Mouse (Mus musculus): ENCODE measurements around the gene Erich3.

Gene Erich3

GRCm38 (mm10) chr3:154682570-154682969 is 18.9 kb downstream of the Erich3 start:
- no peak for DNase-seq

- DNase-seq, result no peak
Observed at GRCm38 (mm10) chr3:154683667-154684066, 20.0 kb downstream of the Erich3 start.

GRCm38 (mm10) chr3:154690260-154690659 is 26.6 kb downstream of the Erich3 start:
- DNase-seq, result no peak

- DNase-seq, result peak; percentile 87
Observed at GRCm38 (mm10) chr3:154691897-154692571, 28.4 kb downstream of the Erich3 start.

- no peak for DNase-seq
Observed at GRCm38 (mm10) chr3:154692572-154692922, 28.9 kb downstream of the Erich3 start.

- no peak for DNase-seq
Observed at GRCm38 (mm10) chr3:154693902-154694301, 30.2 kb downstream of the Erich3 start.

- no peak for DNase-seq
Observed at GRCm38 (mm10) chr3:154696611-154697010, 33.0 kb downstream of the Erich3 start.

- DNase-seq, result no peak
Observed at GRCm38 (mm10) chr3:154698907-154699306, 35.2 kb downstream of the Erich3 start.

GRCm38 (mm10) chr3:154700296-154700695 is 36.6 kb downstream of the Erich3 start:
- DNase-seq, result no peak

- no peak for DNase-seq
Observed at GRCm38 (mm10) chr3:154700735-154701134, 37.1 kb downstream of the Erich3 start.

- DNase-seq, result no peak
Observed at GRCm38 (mm10) chr3:154704755-154705154, 41.1 kb downstream of the Erich3 start.

- DNase-seq, result no peak
Observed at GRCm38 (mm10) chr3:154708150-154708549, 44.5 kb downstream of the Erich3 start.

- DNase-seq, result peak; percentile 71
Observed at GRCm38 (mm10) chr3:154723198-154723597, 59.5 kb downstream of the Erich3 start.

- no peak for DNase-seq
Observed at GRCm38 (mm10) chr3:154731431-154731830, 67.8 kb downstream of the Erich3 start.

- no peak for DNase-seq
Observed at GRCm38 (mm10) chr3:154741496-154741895, 77.8 kb downstream of the Erich3 start.

GRCm38 (mm10) chr3:154742927-154743326 is 79.3 kb downstream of the Erich3 start:
- no peak for DNase-seq

- no peak for DNase-seq
Observed at GRCm38 (mm10) chr3:154744317-154744716, 80.7 kb downstream of the Erich3 start.

- DNase-seq, result no peak
Observed at GRCm38 (mm10) chr3:154754505-154754904, 90.8 kb downstream of the Erich3 start.

- DNase-seq, result no peak
Observed at GRCm38 (mm10) chr3:154755225-154755624, 91.6 kb downstream of the Erich3 start.

GRCm38 (mm10) chr3:154758089-154758488 is 94.4 kb downstream of the Erich3 start:
- DNase-seq, result no peak

- no peak for DNase-seq
Observed at GRCm38 (mm10) chr3:154761108-154761507, 97.4 kb downstream of the Erich3 start.

- DNase-seq, result no peak
Observed at GRCm38 (mm10) chr3:154763374-154763773, 99.7 kb downstream of the Erich3 start.

GRCm38 (mm10) chr3:154764115-154764514 is 100.5 kb downstream of the Erich3 start:
- DNase-seq, result no peak

- no peak for DNase-seq
Observed at GRCm38 (mm10) chr3:154766321-154766720, 102.7 kb downstream of the Erich3 start.

GRCm38 (mm10) chr3:154771651-154772050 is 108.0 kb downstream of the Erich3 start:
- DNase-seq, result no peak

Data from cerebellum, adult 9-10 months (tissue).